Mouse (Mus musculus): ENCODE results near the gene Atpif1. TPM values are rescaled to one million over a fixed set of nuclear protein-coding genes. Genes with fewer than 3 reads are reported as not detected.
A peak's percentile ranks its signal among the peaks of the same experiment; 100 is the strongest.
"Not testable (repeated sequence)": the region's sequence is repeated elsewhere in the genome, so short reads cannot be mapped to it uniquely, and the experiment has no call there.

The Atpif1 gene
- 100 to 1,000 TPM; 399 to 455 TPM for total RNA-seq (2021)
- long read RNA-seq, experiment 1, transcript Atpif1-201 (3 exons, 539 nt): major isoform, 186 of 195 reads
- long read RNA-seq, experiment 1, partial matches to known transcripts: 0 of 195 reads
- long read RNA-seq, experiment 1, other reads (novel, unspliced or antisense): 9 of 195 reads
- long read RNA-seq, experiment 2, transcript Atpif1-201 (3 exons, 539 nt): major isoform, 244 of 252 reads
- long read RNA-seq, experiment 2, partial matches to known transcripts: 2 of 252 reads
- long read RNA-seq, experiment 2, other reads (novel, unspliced or antisense): 5 of 252 reads

- intact Hi-C loops (cut with DNase I): no loop called here
Observed at GRCm38 (mm10) chr4:132532981-132533916, at the start of gene Atpif1. TSS of gene Atpif1 (minus strand) at chr4:132533659.

GRCm38 (mm10) chr4:132574809-132575347 lies 41.4 kb upstream of the Atpif1 start:
- intact Hi-C loops (cut with DNase I): no loop called here
- no peak for DNase-seq

More at GRCm38 (mm10) chr4:132532981-132533916, at the start of gene Atpif1:
- peak; percentile 90 to 91 for DNase-seq

- peak in 1 of 2 experiments; percentile 24 for DNase-seq
Observed at GRCm38 (mm10) chr4:132573327-132573726, 39.9 kb upstream of the Atpif1 start.

DNA sequence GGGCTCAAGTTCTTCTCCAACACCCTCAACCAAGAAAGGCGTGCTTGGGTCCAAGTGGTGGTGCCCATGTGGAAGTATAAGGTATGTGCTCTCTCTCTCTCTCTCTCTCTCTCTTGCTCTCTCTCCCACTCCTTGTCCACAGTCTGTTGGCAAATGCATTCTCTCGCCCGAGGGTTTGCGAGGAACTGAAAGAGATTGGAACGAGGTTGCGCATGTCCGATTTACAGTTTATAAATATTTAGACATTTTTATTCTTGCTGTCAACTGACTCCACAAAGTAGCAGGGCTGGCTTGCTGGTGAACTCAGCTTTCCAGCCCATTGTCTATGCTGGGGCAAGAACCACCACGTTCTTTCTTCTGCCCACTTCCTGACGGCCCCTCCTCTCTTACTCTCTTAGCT lies 37.7 kb upstream of the Atpif1 start:
- DNase-seq: no peak
- intact Hi-C loops (cut with DNase I): no loop called here

More at GRCm38 (mm10) chr4:132573327-132573726, 39.9 kb upstream of the Atpif1 start:
- intact Hi-C loops (cut with DNase I): no loop called here

DNA sequence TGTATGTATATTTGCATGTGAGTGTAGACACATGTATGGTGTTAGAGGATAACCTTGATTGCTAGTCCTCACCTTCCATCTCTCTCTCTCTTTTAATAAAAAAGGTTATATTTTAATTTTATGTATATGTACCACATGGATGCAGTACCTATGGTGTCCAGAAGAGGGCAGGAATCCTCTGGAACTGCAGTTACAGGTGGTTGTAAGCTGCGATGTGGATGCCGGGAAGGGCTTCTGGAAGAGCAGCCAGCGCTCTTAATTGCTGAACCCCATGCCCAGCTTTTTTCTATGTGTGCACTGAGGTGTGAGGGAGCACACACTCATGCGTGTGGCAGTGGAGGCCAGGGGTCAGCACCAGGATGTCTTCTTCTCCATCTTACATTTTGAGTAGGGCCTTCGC lies 35.7 kb upstream of the Atpif1 start:
- intact Hi-C loops (cut with DNase I): loop anchor here (5.0 kb wide), 1 partner anchor 53 kb away; no protein-coding TSS in a partner anchor
- DNase-seq: no peak

DNA sequence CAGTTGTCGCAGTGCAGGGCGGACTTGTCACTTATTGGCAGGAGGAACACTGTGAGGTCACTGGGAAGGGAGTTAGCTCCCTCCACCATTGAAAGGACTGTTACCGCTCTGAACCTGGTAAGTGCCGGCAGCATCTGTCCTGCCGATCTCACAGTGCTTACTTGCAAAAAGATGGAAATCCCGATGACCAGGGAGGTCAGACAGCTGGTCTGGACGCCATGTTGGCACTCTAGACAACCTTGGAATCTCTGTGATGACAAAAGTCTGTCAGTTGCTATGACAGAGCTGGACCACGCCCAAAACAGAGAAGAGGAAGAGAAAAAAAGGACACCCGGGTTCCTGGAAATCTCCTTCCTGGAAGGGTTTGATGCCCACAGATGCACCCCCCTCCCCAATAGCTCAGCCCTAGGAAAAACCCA lies 33.9 kb upstream of the Atpif1 start:
- peak; percentile 24 to 44 for DNase-seq
- intact Hi-C loops (cut with DNase I): loop anchor here (5.0 kb wide), 1 partner anchor 55 kb away; no protein-coding TSS in a partner anchor

- DNase-seq: no peak
- intact Hi-C loops (cut with DNase I): loop anchor here (5.0 kb wide), 1 partner anchor 57 kb away; no protein-coding TSS in a partner anchor
Observed at GRCm38 (mm10) chr4:132565089-132565747, 31.8 kb upstream of the Atpif1 start.

GRCm38 (mm10) chr4:132563965-132564364 lies 30.5 kb upstream of the Atpif1 start, which contains the start of gene Ptafr:
TSS of gene Ptafr (plus strand) at chr4:132564067.
- intact Hi-C loops (cut with DNase I): no loop called here
- peak; percentile 33 to 56 for DNase-seq

- intact Hi-C loops (cut with DNase I): no loop called here
Observed at GRCm38 (mm10) chr4:132563261-132563660, 29.8 kb upstream of the Atpif1 start.

DNA sequence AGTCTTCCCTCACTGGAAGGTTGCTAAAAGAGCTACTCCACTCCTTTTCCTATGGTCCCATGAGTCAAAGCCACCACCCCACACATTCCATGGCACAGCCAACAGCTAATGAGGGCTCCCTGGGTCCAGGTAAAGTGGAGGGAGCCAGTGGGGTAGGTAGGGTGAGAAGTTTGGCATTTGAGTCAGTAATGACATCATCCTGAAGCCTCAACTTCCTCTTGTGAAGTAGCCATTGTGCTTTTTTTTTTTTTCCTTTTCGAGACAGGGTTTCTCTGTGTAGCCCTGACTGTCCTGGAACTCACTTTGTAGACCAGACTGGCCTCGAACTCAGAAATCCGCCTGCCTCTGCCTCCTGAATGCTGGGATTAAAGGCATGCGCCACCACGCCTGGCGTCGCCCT lies 22.1 kb upstream of the Atpif1 start:
- intact Hi-C loops (cut with DNase I); DNase-seq: not testable (repeated sequence)

More at GRCm38 (mm10) chr4:132563261-132563660, 29.8 kb upstream of the Atpif1 start:
- DNase-seq: no peak

DNA sequence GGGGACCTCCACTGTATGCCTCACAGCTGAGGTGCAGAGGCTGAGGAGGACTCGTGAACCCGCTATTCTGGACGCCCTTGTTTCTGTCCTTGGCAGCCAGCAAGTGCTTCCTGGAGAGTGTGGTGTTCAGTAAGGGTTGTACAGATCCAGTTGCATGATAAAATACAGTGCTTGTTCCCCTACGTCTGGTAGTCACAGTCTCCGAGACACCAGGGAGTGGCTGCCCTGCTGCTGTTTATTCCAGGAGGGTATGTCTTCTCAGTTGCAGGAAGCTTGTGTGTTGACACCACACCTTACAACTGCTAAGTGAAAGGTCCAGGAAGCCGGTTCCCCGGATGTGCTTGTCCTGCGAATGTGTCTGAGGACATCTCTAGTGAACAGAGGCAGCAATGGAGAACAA lies 21.2 kb upstream of the Atpif1 start:
- intact Hi-C loops (cut with DNase I): no loop called here
- DNase-seq: no peak

DNA sequence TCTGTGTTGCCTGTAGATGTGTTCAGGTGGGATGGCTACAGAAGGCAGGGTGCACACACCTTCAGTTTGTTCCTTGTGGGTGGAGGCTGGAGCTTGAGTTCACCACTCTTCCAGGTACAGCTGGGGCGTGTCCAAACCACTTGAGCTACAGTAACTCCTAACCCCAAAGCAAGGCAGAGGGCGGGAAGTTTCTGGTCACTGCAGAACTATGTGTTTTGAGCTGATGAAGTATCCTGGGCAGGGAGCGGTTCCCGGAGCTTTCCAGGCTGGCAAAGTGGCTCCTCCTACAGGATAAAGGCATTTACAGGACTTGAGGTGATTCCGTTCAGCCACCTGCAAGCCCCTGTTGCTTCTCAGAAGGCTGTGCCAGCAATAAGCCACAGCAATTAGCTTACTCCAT lies 20.8 kb upstream of the Atpif1 start:
- intact Hi-C loops (cut with DNase I): no loop called here
- DNase-seq: no peak

DNA sequence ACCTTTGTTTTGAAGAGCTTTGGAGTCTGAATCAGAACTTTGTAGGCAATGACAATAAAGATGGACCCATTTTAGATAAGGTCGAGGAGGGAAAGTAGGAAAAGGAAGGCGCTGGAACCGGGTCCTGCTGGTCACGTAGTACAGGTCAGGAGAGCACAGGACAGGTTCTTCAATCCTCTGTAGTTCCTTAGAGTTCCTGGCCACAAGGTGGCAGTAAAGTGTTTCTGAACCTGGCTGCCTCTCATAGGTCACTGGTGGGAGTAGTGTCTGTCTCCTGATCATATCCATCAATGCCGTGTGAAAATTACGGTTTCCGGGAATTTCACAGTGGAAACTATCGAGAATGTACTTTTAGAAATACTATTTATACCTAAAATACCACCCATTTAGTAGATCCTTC lies 12.4 kb upstream of the Atpif1 start:
- intact Hi-C loops (cut with DNase I): loop anchor here (1.0 kb wide), 2 partner anchors 90 to 130 kb away; no protein-coding TSS in a partner anchor
- peak; percentile 74 to 83 for DNase-seq

GRCm38 (mm10) chr4:132542724-132543123 lies 9.3 kb upstream of the Atpif1 start:
- intact Hi-C loops (cut with DNase I): no loop called here
- no peak for DNase-seq

GRCm38 (mm10) chr4:132541413-132541812 lies 8.0 kb upstream of the Atpif1 start:
- intact Hi-C loops (cut with DNase I): no loop called here
- DNase-seq: no peak

DNA sequence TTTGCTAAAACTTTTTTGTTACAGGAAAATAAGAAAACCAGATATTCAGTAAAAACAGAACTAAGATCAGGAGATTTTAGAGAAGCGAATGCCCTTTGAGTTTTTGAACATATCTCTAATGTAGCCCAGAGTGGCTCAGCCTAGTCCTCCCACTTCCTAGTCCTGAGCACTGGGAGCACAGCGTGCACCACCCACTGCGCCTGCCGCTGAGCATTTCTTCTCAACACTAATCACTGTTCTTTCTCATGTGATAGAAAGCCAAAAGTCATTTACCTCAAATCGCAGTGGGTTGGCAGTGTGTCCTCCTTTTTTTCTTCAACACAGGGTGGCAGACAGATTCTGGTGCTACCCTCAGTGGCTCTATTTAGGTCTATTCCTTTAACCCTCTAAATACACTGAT lies 6.0 kb upstream of the Atpif1 start:
- intact Hi-C loops (cut with DNase I): no loop called here
- no peak for DNase-seq

DNA sequence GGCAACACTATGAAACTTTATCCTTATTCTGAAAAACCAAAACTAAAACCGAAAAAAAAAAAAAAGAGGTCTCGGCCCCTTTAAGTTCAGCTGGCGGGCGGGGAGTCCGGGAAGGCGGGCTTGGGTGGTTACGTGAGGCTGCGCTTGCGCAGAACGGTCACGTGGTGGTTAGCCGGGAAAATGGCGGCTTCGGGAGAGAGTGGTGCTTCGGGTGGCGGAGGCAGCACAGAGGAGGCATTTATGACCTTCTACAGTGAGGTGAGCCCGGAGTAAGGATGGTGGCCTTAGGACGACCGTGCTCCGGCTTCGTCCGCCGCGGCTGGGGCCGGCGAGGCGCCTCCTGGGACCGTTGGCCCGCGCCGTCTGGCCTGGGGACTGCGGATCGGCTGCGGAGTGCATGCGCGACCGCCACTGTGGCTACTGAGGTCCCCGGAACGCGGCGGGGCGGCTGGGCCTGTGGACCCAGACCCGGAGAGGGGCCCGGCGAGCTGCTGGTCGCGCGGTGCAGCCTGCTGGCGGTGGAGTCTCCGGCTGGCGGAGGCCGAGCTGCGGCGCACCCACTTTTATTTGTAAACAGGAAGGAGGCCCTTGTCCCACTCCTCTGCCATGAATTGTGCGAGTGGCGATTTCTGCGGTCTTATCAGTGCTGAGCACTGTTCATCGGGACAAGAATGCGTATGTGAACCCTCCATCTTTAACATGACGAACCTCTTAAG lies 2.1 kb upstream of the Atpif1 start, which contains the start of gene Dnajc8:
Gene Dnajc8 (plus strand): TSS at position 145 of the 716 bp plus-strand sequence.
- intact Hi-C loops (cut with DNase I): no loop called here
- DNase-seq: peak; percentile 95 to 97

GRCm38 (mm10) chr4:132532496-132532895 lies 963 bp downstream of the Atpif1 start:
- DNase-seq: peak in 1 of 2 experiments; percentile 22
- intact Hi-C loops (cut with DNase I): no loop called here

GRCm38 (mm10) chr4:132530033-132530804 lies 3.2 kb downstream of the Atpif1 start:
- intact Hi-C loops (cut with DNase I): no loop called here
- DNase-seq: no peak

Measured in heart, postnatal 14 days (tissue).